ENCODE assay signal across 20 mouse cellular contexts in the genomic region with DNA sequence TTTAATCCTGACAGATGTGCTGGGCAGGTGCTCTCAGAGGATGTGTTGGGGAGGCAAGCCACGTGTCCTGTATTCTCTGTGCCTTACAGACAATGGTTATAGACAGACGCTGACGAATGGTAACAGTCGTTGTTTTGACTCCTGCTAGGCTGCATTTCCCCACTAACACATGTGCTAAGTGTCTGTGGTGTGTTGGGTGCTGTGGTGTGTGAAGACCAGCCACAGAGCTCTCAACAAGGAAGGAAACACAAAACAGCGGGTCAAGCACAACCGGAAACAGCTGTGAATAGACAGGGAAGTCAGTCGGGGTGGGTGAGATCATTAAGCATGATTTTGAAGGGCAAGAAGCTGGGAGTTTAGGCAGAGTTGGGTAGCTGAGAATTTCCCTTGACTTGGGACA. TPM values are rescaled to one million over a fixed set of nuclear protein-coding genes. Genes with fewer than 3 reads are reported as not detected.
"Had no signal": no experiment of that assay in that cellular context is flagged by ENCODE, and none has a peak within 500 bp of the region (broad histone marks: within the 10 kb centered on the region; RNA-seq: fewer than 3 reads in every experiment).

No protein-coding gene starts in this region.

- H3K36me3 ChIP-seq: lung, embryonic 15.5 days; neural tube, embryonic 12.5 days had no signal

- H3K4me2 ChIP-seq: lung, embryonic 15.5 days; midbrain, embryonic 11.5 days; midbrain, embryonic 13.5 days; midbrain, embryonic 15.5 days; neural tube, embryonic 12.5 days had no signal

- ATAC-seq: lung, postnatal 0 days; midbrain, embryonic 13.5 days; midbrain, embryonic 15.5 days had no signal

- H3K4me3 ChIP-seq: lung, embryonic 15.5 days; megakaryocyte, embryonic 14.5 days; midbrain, embryonic 13.5 days; midbrain, embryonic 15.5 days; neural tube, embryonic 12.5 days had no signal

- DNase-seq: lung, adult 2 months; lung, postnatal 14 days; lung, postnatal 36 days; right cerebral cortex, postnatal 25 days; right cerebral cortex, postnatal 4 days; spleen, adult 18-20 months; thymus, adult 18-20 months; thymus, postnatal 14 days; thymus, postnatal 36 days had no signal

- H3K4me1 ChIP-seq: lung, embryonic 15.5 days; midbrain, embryonic 13.5 days; midbrain, embryonic 15.5 days; neural tube, embryonic 12.5 days had no signal

- H3K9me3 ChIP-seq: lung, embryonic 15.5 days; midbrain, embryonic 13.5 days; midbrain, embryonic 15.5 days; neural tube, embryonic 12.5 days had no signal

- H3K9ac ChIP-seq: lung, embryonic 15.5 days; midbrain, embryonic 13.5 days; midbrain, embryonic 15.5 days; neural tube, embryonic 12.5 days had no signal

- H3K27me3 ChIP-seq: lung, embryonic 15.5 days; megakaryocyte, embryonic 14.5 days; midbrain, embryonic 13.5 days; midbrain, embryonic 15.5 days; neural tube, embryonic 12.5 days had no signal

- H3K27ac ChIP-seq: lung, embryonic 15.5 days; macrophage; midbrain, embryonic 13.5 days; midbrain, embryonic 15.5 days; neural tube, embryonic 12.5 days had no signal

RNA-seq across cellular contexts. Expression of gene Myt1l, which starts 41.1 kb away (rescaled TPM):
- total RNA-seq: megakaryocyte progenitor cell, adult 5-6 weeks; monocyte, adult 5-6 weeks; neutrophil, adult 5-6 weeks had no signal
- polyA plus RNA-seq: lung, adult 2 months; lung, postnatal 0 days; macrophage had no signal
